Mouse (Mus musculus): ENCODE results near the gene Bicra. TPM values are rescaled to one million over a fixed set of nuclear protein-coding genes. Genes with fewer than 3 reads are reported as not detected.
A peak's percentile ranks its signal among the peaks of the same experiment; 100 is the strongest.

Bicra gene
- polyA plus RNA-seq, 1 experiment from 2014 or later: 1.6 TPM

DNA sequence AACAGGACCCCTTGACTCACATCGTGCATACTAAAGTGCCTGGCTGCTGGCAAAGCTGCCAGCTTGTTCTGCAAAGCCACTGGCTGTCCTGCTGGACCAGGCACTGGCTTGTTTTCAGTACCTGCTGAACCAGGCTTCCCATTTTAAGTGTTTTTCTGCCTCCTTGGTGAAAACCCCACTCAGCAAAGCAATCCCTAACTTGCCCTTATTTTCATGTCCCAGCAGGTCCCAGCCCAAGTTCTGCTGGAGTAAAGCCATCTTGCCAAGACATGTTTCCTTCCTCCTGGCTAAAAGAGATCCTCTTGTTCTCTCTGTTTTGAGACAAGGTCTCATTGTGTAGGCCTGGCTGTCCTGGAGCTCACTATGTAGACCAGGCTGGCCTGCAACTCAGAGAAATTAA, 103.4 kb downstream of the Bicra start:
- Histone ChIP-seq H3K4me2 (replicated peaks; ENCODE audit: low read depth) (no peak overlapping the region), H3K27ac (ENCODE audit: low read depth, low read length) (no peak overlapping the region), H3K9ac (ENCODE audit: low read depth, low read length) (no peak overlapping the region), H3K36me3 (ENCODE audit: control insufficient read depth, insufficient read depth) (peaks cover 50% of the 10 kb centered on the region), H3K27me3 (replicated peaks; ENCODE audit: control insufficient read depth, insufficient read depth, low read length) (no peaks in the 10 kb centered on the region), H3K4me3 (ENCODE audit: low read depth, low read length) (no peak overlapping the region), H3K9me3 (ENCODE audit: control insufficient read depth) (no peaks in the 10 kb centered on the region), H3K4me1 (replicated peaks; ENCODE audit: control insufficient read depth, insufficient read depth, low read length) (no peaks in the 10 kb centered on the region)
- no peak for ATAC-seq
- 90% methylated on average over 1 of the region's 1 CpGs for WGBS
- no peak for TF ChIP-seq CTCF (IDR thresholded peaks at IDR 0.05; ENCODE audit: low read depth)

DNA sequence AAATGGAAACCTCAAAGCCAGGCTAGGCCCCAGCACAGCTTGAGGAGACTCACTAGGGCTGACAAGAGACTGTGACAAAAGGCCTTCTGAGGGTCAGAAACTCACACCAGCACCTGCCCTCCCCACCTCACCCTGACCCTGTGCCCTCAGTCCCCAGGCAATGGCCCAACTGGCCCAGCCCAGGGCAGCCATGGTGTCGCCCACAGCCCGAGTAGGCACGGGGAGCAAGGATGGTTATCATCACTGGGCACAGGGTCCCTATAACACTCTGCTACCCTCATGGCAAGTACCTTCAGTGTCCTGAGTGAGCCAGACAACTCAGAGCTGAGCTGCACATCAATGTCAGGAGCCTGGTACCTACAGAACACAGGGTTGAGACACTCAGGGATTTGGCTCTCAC, 109.1 kb downstream of the Bicra start:
- Histone ChIP-seq H3K9me3 (ENCODE audit: control insufficient read depth) (no peaks in the 10 kb centered on the region), H3K4me3 (ENCODE audit: low read depth, low read length) (no peak overlapping the region), H3K27me3 (replicated peaks; ENCODE audit: control insufficient read depth, insufficient read depth, low read length) (no peaks in the 10 kb centered on the region), H3K4me2 (replicated peaks; ENCODE audit: low read depth) (no peak overlapping the region), H3K9ac (ENCODE audit: low read depth, low read length) (no peak overlapping the region), H3K36me3 (ENCODE audit: control insufficient read depth, insufficient read depth) (peaks cover 72% of the 10 kb centered on the region), H3K27ac (ENCODE audit: low read depth, low read length) (no peak overlapping the region), H3K4me1 (replicated peaks; ENCODE audit: control insufficient read depth, insufficient read depth, low read length) (no peaks in the 10 kb centered on the region)
- ATAC-seq: no peak
- no peak for TF ChIP-seq CTCF (IDR thresholded peaks at IDR 0.05; ENCODE audit: low read depth)
- WGBS: 100% methylated on average over 3 of the region's 3 CpGs

DNA sequence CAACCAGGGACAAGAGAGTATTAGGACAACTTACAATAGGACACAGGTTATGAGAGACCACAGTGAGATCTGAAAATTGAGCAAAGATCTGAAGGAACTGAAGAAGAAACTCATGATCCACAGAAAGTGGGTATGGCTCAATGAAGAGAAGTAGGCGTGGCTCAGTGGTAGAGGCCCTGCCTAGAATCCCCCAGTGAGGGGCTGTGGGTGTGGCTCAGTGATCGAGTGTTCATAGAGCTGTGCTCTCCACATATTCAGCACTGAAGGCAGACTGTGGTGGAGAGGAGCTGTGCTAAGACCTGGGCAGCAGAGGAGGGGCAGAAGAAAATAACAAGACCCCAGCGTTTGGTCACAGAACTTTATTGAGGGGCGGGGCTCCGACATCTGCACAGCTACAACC, 110.2 kb downstream of the Bicra start:
- no peak overlapping the region for H3K4me2 ChIP-seq (replicated peaks; ENCODE audit: low read depth)
- H3K4me3 ChIP-seq (ENCODE audit: low read depth, low read length): no peak overlapping the region
- H3K4me1 ChIP-seq (replicated peaks; ENCODE audit: control insufficient read depth, insufficient read depth, low read length): no peaks in the 10 kb centered on the region
- H3K27ac ChIP-seq (ENCODE audit: low read depth, low read length): no peak overlapping the region
- TF ChIP-seq CTCF (IDR thresholded peaks at IDR 0.05; ENCODE audit: low read depth): no peak
- peaks cover 61% of the 10 kb centered on the region for H3K36me3 ChIP-seq (ENCODE audit: control insufficient read depth, insufficient read depth)
- no peaks in the 10 kb centered on the region for H3K27me3 ChIP-seq (replicated peaks; ENCODE audit: control insufficient read depth, insufficient read depth, low read length)
- no peak for ATAC-seq
- WGBS: 82% methylated on average over 5 of the region's 5 CpGs
- H3K9ac ChIP-seq (ENCODE audit: low read depth, low read length): no peak overlapping the region
- no peaks in the 10 kb centered on the region for H3K9me3 ChIP-seq (ENCODE audit: control insufficient read depth)

DNA sequence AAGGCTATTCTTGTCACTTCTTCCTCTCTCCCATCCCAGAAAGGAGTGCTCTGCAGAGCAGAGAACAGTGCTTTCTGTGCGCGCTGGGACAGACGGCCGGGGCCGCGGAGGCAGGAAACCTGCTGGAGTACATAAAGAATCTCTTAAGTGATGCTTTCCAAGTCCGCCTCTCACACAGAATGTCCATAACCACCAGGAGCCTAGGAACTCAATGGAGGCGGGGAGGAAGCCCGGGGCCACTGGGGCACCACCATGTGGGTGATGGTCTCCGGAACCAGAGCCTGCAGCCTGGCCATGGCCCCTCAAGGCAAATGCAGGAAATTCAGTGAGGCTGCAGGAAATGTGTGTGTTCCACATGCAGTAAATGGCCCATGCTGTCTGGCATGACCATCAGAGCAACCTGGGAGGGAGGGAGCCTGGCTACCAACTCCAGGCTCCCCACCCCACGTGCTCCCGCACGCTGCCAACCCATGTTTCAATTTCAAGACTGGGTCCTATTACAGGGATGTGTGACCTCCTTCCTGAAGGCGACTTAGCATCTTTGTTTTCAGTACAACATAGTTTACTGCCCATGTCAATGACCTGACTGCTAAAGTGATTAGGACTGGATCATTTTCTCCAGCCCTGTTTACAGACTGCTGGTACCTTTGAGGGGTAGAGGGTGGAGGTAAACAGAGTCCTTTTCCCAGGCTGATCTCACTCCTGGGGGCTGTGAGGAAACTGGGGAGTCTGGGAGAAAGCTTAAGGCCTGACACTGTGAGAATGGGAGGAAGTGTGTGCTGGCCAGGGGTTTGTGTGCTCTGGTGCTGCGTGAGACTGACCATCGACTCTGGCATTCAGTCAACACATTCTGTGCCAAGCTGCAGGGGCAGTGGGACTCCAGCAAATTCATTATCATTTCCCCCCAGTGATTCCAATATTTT, 114.0 kb downstream of the Bicra start:
- 53% methylated on average over 16 of the region's 16 CpGs for WGBS
- Histone ChIP-seq H3K4me3 (ENCODE audit: low read depth, low read length) (no peak overlapping the region), H3K36me3 (ENCODE audit: control insufficient read depth, insufficient read depth) (peaks cover 23% of the 10 kb centered on the region), H3K9ac (ENCODE audit: low read depth, low read length) (no peak overlapping the region), H3K9me3 (ENCODE audit: control insufficient read depth) (no peaks in the 10 kb centered on the region), H3K27me3 (replicated peaks; ENCODE audit: control insufficient read depth, insufficient read depth, low read length) (no peaks in the 10 kb centered on the region), H3K4me2 (replicated peaks; ENCODE audit: low read depth) (no peak overlapping the region), H3K4me1 (replicated peaks; ENCODE audit: control insufficient read depth, insufficient read depth, low read length) (no peaks in the 10 kb centered on the region), H3K27ac (ENCODE audit: low read depth, low read length) (no peak overlapping the region)
- TF ChIP-seq CTCF (IDR thresholded peaks at IDR 0.05; ENCODE audit: low read depth): no peak
- ATAC-seq: no peak

DNA sequence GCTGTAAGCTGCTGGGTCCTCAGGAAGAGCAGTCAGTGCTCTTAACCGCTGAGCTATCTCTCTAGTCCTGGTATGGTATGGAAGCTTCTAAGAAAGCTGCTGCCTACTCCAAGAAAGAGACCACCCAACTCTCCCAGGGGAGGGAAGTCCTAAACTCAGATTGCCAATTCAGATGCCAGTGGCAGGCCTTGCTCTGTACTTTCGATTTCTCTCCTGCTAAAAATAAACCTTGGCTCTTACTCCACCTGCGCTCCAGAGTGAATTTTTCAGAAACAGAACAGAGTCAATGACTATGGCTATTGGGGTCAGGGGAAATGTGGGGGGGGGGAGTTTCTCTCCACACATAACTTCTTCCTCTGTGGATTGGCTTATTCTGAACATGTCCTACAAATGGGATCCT, 116.1 kb downstream of the Bicra start:
- Histone ChIP-seq H3K4me3 (ENCODE audit: low read depth, low read length) (no peak overlapping the region), H3K9ac (ENCODE audit: low read depth, low read length) (no peak overlapping the region), H3K27me3 (replicated peaks; ENCODE audit: control insufficient read depth, insufficient read depth, low read length) (no peaks in the 10 kb centered on the region), H3K4me2 (replicated peaks; ENCODE audit: low read depth) (no peak overlapping the region), H3K27ac (ENCODE audit: low read depth, low read length) (no peak overlapping the region), H3K9me3 (ENCODE audit: control insufficient read depth) (no peaks in the 10 kb centered on the region), H3K4me1 (replicated peaks; ENCODE audit: control insufficient read depth, insufficient read depth, low read length) (no peaks in the 10 kb centered on the region), H3K36me3 (ENCODE audit: control insufficient read depth, insufficient read depth) (peaks cover 4% of the 10 kb centered on the region; the same call in 1 of the 2 replicates)
- WGBS: 71% methylated on average over 3 of the region's 3 CpGs
- no peak for TF ChIP-seq CTCF (IDR thresholded peaks at IDR 0.05; ENCODE audit: low read depth)
- no peak for ATAC-seq

DNA sequence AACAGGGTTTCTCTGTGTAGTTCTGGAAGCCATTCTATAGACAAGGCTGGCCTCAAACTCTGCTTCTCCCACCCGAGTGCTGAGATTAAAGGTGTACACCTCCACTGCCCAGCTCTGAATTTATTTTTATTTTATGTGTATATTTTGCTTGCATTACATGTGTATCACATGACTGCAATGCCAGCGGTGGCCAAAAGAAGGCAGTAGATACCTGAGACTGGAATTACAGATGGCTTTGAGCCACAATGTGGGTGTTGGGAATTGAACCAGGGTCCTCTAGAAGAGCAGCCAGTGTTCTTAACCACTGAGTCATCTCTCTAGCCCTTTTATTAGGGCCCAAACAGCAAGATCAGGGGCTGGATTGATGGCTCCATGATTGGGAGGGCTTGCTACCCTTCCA, 117.2 kb downstream of the Bicra start:
- no peaks in the 10 kb centered on the region for H3K27me3 ChIP-seq (replicated peaks; ENCODE audit: control insufficient read depth, insufficient read depth, low read length)
- H3K4me3 ChIP-seq (ENCODE audit: low read depth, low read length): no peak overlapping the region
- no peak overlapping the region for H3K4me2 ChIP-seq (replicated peaks; ENCODE audit: low read depth)
- H3K9ac ChIP-seq (ENCODE audit: low read depth, low read length): no peak overlapping the region
- no peak for ATAC-seq
- no peaks in the 10 kb centered on the region for H3K36me3 ChIP-seq (ENCODE audit: control insufficient read depth, insufficient read depth)
- WGBS: 72% methylated on average over 2 of the region's 2 CpGs
- H3K27ac ChIP-seq (ENCODE audit: low read depth, low read length): no peak overlapping the region
- TF ChIP-seq CTCF (IDR thresholded peaks at IDR 0.05; ENCODE audit: low read depth): peak; percentile 45
- no peaks in the 10 kb centered on the region for H3K4me1 ChIP-seq (replicated peaks; ENCODE audit: control insufficient read depth, insufficient read depth, low read length)
- no peaks in the 10 kb centered on the region for H3K9me3 ChIP-seq (ENCODE audit: control insufficient read depth)
